Mouse (Mus musculus) thymus, adult 2 months (tissue): ENCODE results near the gene Nr1h2. TPM values are rescaled to one million over a fixed set of nuclear protein-coding genes. Genes with fewer than 3 reads are reported as not detected.

Experiments
- DNase-seq: peaks from one replicate; pipeline ENCODE4 v3.0.0; 2021
- H3K27ac ChIP-seq: fragments of 200-500 bp; 2 replicates; pipeline ENCODE4 v1.5.1; 2012; ENCODE audit warnings: low read length, control low read depth; ENCODE audit not compliant: control insufficient read depth, insufficient read depth
- H3K27me3 ChIP-seq: fragments of 200-500 bp; 2 replicates; pipeline ENCODE4 v1.6.1; 2012; ENCODE audit warnings: mild to moderate bottlenecking, low read length, moderate library complexity, mixed read lengths; ENCODE audit not compliant: control insufficient read depth, insufficient read depth
- H3K36me3 ChIP-seq: fragments of 200-500 bp; 2 replicates; pipeline ENCODE4 v1.6.1; 2012; ENCODE audit warnings: mild to moderate bottlenecking, low read length, moderate library complexity; ENCODE audit not compliant: control insufficient read depth, insufficient read depth
- H3K4me1 ChIP-seq: fragments of 200-500 bp; replicated peaks from 2 replicates; pipeline ENCODE4 v1.6.1; 2012; ENCODE audit warnings: low read length; ENCODE audit not compliant: control insufficient read depth, insufficient read depth
- H3K4me3 ChIP-seq: fragments of 200-500 bp; 2 replicates; pipeline ENCODE4 v1.5.1; 2012; ENCODE audit warnings: mild to moderate bottlenecking, low read length, control low read depth, moderate library complexity; ENCODE audit not compliant: control insufficient read depth, insufficient read depth
- CTCF ChIP-seq: fragments of 200-500 bp; IDR thresholded peaks from 2 replicates; pipeline ENCODE4 v1.5.1; 2012; ENCODE audit warnings: mild to moderate bottlenecking, control low read depth, low read length, moderate library complexity, borderline replicate concordance; ENCODE audit not compliant: control insufficient read depth, poor library complexity, insufficient read depth; ENCODE audit errors: extremely low read depth
- POLR2A ChIP-seq: fragments of 200-500 bp; IDR thresholded peaks from 2 replicates; pipeline ENCODE4 v1.6.1; 2012; ENCODE audit warnings: mild to moderate bottlenecking, low read length, control low read depth, moderate library complexity; ENCODE audit not compliant: control insufficient read depth, poor library complexity, insufficient read depth; ENCODE audit errors: extremely low read depth
- WGBS: fragments of 180-500 bp; shearing (Covaris S2); methylation state at CpG from one replicate; pipeline ENCODE4 v1.1.7; 2018; 5-methylcytosine and 5-hydroxymethylcytosine counted together
- polyA plus RNA-seq: library from polyadenylated mRNA; depleted of rRNA; stranded (reverse); fragments of >200 nt; gene quantifications from 2 replicates; pipeline ENCODE4 v1.2.3, GENCODE M21; 2012

Gene Nr1h2
- polyA plus RNA-seq, 1 experiment: 302 TPM

DNA sequence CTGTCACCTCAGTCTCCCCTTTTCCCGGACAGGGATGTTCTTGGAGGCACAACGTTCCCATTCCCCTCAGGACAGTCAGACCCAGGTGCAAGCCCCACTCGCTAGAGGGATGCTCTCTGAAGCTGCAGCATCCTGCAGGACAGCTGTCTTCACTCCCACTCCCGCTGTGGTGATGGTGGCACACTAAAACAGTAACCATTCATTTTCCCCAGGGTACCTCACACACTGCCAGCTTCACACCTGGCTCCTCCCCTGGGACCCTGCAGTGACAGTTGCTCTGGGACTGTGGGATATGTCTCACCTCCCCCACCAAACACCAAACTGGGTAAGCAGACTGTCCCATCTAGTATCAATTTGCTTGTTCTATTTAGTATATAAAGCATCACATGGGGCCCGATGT, 6.0 kb downstream of the Nr1h2 start:
- peak overlapping the region; percentile 84 for H3K4me3 ChIP-seq
- 14% methylated on average over 5 of the region's 5 CpGs for WGBS
- TF ChIP-seq CTCF: no peak
- no peak for TF ChIP-seq POLR2A

DNA sequence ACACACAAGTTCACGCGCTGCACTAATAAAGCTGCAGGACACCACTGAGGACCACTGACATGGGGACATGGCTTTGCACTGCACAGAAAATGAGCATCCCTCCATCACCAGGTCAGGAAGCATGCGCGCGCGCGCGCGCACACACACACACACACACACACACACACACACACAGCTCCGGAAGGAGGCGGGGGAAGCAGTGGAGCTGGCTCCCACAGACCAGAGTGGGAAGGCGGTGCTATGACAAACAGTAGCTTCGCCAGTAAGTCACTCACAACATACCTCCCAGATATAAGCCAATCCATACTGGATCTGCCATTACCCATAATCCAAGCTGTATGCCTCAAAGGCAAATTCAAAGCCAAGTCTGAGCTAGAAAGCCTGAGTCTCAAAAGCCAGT, 6.7 kb downstream of the Nr1h2 start:
- H3K4me1 ChIP-seq: peaks cover 31% of the 10 kb centered on the region
- H3K27ac ChIP-seq: no peak overlapping the region
- no peaks in the 10 kb centered on the region for H3K27me3 ChIP-seq
- no peak overlapping the region for H3K4me3 ChIP-seq
- DNase-seq: no peak
- WGBS: 45% methylated on average over 13 of the region's 13 CpGs
- no peak for TF ChIP-seq CTCF
- TF ChIP-seq POLR2A: no peak
- peaks cover 15% of the 10 kb centered on the region for H3K36me3 ChIP-seq

More for the DNA sequence above, 6.0 kb downstream of the Nr1h2 start:
- peaks cover 24% of the 10 kb centered on the region for H3K4me1 ChIP-seq
- H3K27ac ChIP-seq: no peak overlapping the region; the same call in 1 of the 2 replicates
- DNase-seq: no peak
- H3K36me3 ChIP-seq: peaks cover 19% of the 10 kb centered on the region
- H3K27me3 ChIP-seq: no peaks in the 10 kb centered on the region

DNA sequence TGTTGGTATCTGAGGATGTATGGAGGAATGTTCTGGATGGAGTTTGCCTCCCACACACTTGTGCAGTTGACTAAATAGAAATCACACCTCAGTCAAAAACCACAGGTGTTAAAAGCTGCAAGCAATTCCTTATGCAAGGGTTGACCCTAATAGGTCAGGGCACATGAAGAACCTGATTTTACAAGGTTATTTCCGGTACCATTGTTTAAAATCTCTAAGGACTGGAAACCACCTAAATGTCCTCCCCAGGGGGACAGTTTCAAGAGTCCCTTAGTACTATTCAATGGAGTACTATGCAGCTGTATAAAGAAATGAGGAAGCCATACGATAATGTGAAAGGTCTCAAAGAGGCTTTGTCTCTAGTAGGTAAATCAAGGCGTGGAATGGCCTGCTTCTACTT, 7.5 kb downstream of the Nr1h2 start:
- Histone ChIP-seq H3K36me3 (peaks cover 8% of the 10 kb centered on the region), H3K27ac (no peak overlapping the region)
- 98% methylated on average over 3 of the region's 3 CpGs for WGBS

DNA sequence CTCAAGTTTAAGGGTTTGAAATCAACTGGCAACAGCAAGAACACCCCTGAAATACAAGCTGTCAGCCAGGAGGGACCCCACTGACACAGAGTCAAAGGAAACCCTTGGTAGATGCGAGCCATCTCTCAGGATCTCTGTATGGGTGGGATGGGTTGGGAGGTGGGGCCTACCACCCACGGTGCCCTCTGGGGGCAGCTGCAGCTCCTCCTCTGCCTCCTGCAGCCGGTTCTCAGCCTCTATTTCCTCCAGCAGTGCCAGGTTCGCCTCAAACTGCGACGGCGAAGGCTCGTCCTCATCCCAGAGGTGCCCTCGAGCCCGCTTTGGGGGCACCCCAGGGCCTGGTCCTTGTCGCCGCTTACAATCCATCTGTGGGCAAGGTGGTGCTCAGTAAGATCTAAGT, 10.7 kb downstream of the Nr1h2 start:
- H3K27me3 ChIP-seq: no peaks in the 10 kb centered on the region
- TF ChIP-seq CTCF (no peak), POLR2A (no peak)
- no peak overlapping the region for H3K4me3 ChIP-seq
- DNase-seq: no peak
- peaks cover 32% of the 10 kb centered on the region for H3K4me1 ChIP-seq
- WGBS: 47% methylated on average over 12 of the region's 12 CpGs
- peak overlapping the region; percentile 37 for H3K27ac ChIP-seq
- peaks cover 24% of the 10 kb centered on the region for H3K36me3 ChIP-seq

More for the DNA sequence above, 7.5 kb downstream of the Nr1h2 start:
- no peak for TF ChIP-seq CTCF
- no peak for TF ChIP-seq POLR2A
- DNase-seq: no peak
- Histone ChIP-seq H3K4me1 (peaks cover 32% of the 10 kb centered on the region), H3K4me3 (no peak overlapping the region), H3K27me3 (no peaks in the 10 kb centered on the region)

DNA sequence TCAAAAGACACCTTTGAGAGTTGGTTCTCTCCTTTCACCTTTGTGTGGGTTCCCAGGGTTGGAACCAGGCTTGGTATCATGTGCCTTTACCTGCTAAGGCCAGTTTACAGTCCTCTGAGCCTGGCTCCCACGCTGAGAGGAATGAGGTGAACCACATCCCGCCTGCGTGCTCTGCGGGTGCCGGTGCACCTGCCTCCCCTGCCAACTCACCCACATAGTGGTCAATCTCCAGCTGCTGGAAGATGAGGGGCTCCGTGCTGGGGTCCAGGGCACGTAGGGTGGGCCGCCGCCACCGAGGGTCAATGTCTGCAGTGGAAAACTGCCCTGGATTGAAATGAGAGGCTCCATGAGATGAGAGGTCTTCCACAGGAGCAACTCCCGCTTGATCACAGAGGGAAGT, 11.2 kb downstream of the Nr1h2 start:
- DNase-seq: no peak
- Histone ChIP-seq H3K4me3 (no peak overlapping the region), H3K27me3 (no peaks in the 10 kb centered on the region), H3K4me1 (peaks cover 26% of the 10 kb centered on the region), H3K36me3 (peaks cover 24% of the 10 kb centered on the region), H3K27ac (peak overlapping the region; percentile 29; the same call in 1 of the 2 replicates)
- 40% methylated on average over 11 of the region's 11 CpGs for WGBS
- TF ChIP-seq POLR2A: no peak
- TF ChIP-seq CTCF: no peak

DNA sequence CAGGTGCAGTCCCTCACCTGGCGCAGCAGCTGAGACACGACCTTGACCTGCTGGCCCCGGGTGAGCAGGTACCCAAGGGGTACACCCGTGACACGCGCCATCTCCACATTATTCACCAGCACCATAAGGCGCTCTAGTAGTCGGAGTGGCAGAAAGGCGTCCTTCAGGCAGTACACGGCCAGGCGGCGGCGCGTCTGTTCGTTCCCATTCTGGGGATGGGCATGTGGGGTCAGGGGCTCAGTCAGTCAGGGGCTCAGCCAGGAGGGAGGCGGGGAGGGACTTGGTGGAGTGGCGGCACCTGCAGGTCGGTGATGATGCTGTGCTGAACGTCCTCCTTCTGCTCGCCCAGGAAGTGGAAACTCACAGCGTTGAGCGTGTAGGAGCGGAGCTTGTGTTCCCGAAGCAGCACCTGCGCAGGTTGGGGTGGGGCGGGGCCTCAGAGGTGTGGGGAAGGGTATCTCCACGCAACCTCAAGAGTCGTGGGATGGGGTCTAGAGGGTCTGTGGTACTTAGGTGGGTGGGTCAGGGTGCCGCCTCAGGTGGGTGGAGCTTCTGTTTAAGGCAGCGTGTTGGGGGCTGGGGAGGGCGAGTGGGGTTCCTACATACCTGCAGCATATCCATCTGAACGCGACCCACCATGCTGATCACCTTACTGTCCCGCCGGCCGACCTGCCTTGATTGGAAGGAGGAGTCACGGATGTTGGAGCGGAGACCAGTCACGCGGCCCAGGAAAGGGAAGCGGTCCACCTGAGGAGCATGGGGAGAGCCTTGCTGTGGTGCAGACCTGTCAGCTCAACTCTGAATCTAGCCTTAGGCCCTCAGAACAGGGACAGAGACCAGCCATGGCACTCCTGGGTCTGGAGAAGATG, 14.8 kb downstream of the Nr1h2 start:
- no peak overlapping the region for H3K4me3 ChIP-seq
- peaks cover 29% of the 10 kb centered on the region for H3K36me3 ChIP-seq
- DNase-seq: no peak
- WGBS: 96% methylated on average over 41 of the region's 41 CpGs
- H3K4me1 ChIP-seq: peaks cover 24% of the 10 kb centered on the region
- TF ChIP-seq CTCF (no peak), POLR2A (no peak)
- H3K27ac ChIP-seq: no peak overlapping the region
- H3K27me3 ChIP-seq: no peaks in the 10 kb centered on the region
